Mouse (Mus musculus): ENCODE measurements around the gene Pls1. TPM values are rescaled to one million over a fixed set of nuclear protein-coding genes. Genes with fewer than 3 reads are reported as not detected.

Pls1 gene
- total RNA-seq, 2 experiments from 2014 or later = 0.66 to 0.99 TPM

Other genes with a start within 250 kb of the Pls1 start
- 1 to 10 TPM; 7.4 to 9.8 TPM for gene Pcolce2, start 207.7 kb downstream of the Pls1 start, total RNA-seq (2021)
- gene Trpc1, start 94.9 kb downstream of the Pls1 start, total RNA-seq (2021) = 1 to 10 TPM; 1.7 to 3.2 TPM
- gene Atr, start 12.3 kb upstream of the Pls1 start, total RNA-seq (2021) = 1 to 10 TPM; 5.9 to 8.8 TPM
- gene Xrn1, start 109.4 kb upstream of the Pls1 start, total RNA-seq (2021) = 10 to 100 TPM; 15.3 to 19.9 TPM